Mouse (Mus musculus): ENCODE results near the gene Pde4b.

DNA sequence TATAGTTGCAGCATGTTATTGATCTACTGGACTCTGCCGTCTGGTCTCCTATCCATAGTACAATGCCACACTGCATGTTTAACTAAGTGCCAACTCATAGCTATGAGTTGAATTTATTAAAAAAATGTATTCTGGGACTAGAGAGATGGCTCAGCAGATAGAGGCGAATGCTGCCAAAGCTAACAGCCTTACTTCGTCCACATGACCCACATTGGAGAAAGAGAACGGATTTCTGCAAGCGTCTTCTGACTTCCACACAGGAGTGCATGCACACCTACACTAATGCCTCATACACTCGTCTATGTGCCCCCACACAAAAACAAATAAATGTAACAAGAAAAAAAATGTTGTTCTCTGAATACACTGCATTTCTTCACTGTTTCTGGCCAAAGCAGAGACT lies 231.3 kb downstream of the Pde4b start:
- no peak for TF ChIP-seq CTCF (IDR thresholded peaks at IDR 0.05; ENCODE audit: extremely low read depth, insufficient read depth, insufficient read length, insufficient replicate concordance)
- TF ChIP-seq POLR2A (IDR thresholded peaks at IDR 0.05; ENCODE audit: low read depth, low read length) = no peak

Measured in spleen, adult 2 months (tissue).